Mouse (Mus musculus) CD4-positive, CD25-positive, alpha-beta regulatory T cell, adult 9 weeks (primary cell): ENCODE data around the gene 0610030E20Rik. TPM values are rescaled to one million over a fixed set of nuclear protein-coding genes. Genes with fewer than 3 reads are reported as not detected.

ENCODE experiments used
- polyA plus RNA-seq: library from polyadenylated mRNA; unstranded; fragments of 100-300 nt; shearing (Covaris generic); gene quantifications from one replicate; pipeline ENCODE4 v1.2.1, GENCODE M21; 2017

The 0610030E20Rik gene
- polyA plus RNA-seq: 33.4 TPM

DNA sequence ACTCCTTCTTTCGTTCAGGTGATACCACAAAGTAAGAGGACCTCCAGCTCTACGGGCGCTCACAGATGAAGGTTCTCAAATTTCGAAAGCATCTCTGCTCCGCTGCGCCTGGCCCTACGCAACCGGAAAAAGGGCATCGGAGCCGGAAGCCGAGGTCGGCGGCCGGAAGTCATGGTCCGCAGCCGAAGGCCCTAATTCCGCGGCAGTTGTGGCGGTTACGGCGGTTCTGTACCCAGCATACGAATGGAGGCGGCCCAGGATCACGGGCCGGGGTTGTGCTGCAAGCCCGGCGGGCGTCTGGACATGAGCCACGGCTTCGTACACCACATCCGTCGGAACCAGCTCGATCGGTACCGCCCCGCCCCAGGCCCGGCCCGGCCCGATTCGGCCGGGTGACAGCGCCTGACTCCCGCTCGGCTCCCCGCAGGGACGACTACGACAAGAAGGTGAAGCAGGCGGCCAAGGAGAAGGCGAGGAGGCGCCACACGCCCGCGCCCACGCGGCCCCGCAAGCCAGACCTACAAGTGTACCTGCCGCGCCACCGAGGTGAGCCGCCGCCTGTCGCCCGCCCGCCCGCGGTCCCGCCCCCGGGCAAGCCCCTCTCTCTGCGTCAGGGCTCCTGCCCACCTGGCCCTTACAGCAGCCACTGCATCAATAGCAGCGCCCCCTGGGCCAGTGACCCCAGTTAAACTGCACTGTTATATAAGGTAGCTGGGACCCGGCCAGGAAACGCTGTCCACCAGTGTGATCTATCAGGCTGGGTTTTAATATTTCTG lies at the start of gene 0610030E20Rik:
TSS of gene 0610030E20Rik (plus strand) at position 152 of the 776 bp plus-strand sequence.

DNA sequence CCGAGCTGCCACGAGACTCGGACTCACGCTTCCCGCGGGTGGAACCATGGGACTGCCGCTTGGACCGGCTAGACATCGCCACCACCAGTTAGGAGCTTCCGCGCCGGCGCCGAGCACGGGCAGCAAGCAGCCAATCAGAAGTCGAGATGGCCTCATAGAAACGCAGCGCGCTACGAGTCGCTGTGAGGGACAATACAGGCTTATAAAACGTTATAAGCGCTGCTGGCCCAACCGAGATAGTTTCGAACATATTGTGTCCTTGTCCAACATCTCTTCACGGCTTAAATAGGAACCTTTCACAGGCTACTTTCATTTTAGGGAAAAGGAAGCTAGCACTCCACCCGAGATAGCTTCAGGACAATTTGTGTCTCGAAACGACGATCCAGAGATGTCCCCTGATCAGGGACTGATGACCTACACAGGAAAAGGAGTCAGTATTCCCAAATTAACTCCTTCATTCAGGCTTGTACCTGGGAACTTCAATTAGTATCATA lies 2.0 kb upstream of the 0610030E20Rik start, which contains the start of gene Usp39:
TSS of gene Usp39 (minus strand) at position 111 of the 494 bp plus-strand sequence.

DNA sequence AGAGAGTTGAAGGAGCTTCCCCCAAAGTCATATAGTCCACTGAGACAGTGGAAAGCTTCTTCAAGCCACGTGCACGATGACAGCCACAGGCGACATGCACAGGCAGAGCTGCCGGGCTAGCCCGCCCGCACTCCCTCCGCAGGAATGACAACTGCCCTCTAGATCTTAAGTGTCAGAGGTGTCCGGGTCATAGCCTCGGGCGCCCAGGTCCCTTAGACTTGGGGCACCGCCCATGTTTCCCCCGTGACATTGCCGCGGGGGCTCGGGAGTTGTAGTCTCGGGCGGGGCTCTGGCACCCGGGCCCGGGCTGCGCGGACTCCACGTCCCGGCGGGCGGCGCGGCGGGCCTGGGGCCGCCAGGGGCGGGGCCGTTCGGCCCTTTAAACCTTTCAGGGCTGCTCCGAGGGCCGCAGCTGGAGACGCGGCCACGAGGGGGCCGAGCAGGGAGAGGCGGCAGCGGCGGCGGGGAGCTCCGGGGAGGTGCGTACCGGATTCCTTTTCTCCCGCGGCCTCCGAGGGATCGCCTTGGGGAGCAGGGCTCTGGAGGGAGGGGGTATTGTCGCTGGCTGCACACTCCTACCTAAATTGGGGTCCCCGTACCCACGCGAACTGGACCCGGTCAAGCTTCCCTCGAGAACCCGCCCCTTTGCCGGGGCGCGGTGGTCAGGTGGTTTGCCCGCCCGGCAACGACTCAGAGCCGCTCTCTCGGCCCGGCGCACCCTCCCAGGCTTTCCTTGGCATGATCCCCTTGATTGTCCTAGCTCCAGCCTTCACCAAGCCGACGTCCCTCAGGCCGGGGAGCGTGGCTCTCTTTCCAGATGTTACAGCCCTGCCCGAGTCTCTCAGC lies 8.2 kb downstream of the 0610030E20Rik start, which contains the start of gene Tmem150a:
TSS of gene Tmem150a (plus strand) at position 382 of the 846 bp plus-strand sequence.

DNA sequence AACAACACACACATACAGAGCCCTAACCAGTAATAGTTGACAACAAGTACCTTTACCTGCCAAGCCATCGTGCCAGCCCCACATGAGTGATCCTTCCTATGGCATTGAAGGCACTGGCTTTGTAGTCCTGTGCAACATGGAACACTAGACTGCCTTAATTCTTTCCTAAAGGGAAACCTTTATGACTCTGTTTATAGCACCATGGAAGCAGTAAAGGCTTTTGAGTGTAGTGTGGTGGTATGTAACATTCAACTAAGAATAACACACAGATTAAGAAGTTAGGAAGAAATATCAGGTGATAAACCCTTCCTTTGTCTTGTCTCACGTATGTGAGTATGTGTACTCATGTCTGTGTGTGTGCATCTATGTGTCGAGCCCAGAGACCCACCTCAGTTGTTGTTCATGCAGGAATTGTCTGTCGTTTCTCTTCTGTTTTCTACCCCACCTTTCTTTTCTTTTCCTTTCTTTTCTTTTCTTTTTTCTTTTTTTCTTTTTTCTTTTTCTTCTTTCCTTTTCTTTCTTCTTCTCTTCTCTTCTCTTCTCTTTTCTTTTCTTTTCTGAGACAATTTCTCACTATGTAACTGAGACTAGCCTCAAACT lies 19.8 kb downstream of the 0610030E20Rik start, which contains the start of gene Rnf181:
TSS of gene Rnf181 (minus strand) at position 113 of the 600 bp plus-strand sequence.

DNA sequence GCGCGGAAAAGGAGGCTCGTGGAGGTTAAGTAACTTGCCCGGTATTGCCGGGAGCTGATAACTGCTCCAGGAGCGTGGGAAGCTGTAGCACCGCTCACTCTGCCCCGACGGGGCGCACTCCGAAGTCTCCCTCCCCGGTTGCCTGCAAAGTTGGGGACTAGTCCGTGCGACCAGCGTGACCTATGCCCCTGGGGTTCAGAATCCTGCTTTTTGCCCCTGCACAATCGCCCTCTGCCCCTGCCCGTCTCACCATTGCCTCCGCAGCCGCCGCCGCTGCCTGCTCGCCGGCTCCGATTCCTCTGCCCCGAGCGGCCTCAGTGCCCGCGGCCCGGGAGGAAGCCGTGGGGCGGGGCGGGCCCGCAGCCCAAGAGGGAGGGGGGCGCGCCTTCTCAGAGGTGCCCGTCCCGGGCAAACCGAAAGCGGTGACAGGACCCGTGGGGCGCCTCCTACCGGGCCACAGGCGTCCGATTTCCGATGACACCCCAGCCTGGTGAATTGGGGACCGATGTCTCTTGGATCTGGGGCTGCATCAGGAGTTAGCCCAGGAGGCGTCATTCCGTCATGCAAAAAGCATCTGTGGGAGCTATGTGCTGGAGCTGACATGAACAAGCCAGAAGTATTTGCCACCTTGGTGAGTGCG lies 33.1 kb downstream of the 0610030E20Rik start, which contains the start of gene Vamp5:
TSS of gene Vamp5 (minus strand) at position 338 of the 640 bp plus-strand sequence.

DNA sequence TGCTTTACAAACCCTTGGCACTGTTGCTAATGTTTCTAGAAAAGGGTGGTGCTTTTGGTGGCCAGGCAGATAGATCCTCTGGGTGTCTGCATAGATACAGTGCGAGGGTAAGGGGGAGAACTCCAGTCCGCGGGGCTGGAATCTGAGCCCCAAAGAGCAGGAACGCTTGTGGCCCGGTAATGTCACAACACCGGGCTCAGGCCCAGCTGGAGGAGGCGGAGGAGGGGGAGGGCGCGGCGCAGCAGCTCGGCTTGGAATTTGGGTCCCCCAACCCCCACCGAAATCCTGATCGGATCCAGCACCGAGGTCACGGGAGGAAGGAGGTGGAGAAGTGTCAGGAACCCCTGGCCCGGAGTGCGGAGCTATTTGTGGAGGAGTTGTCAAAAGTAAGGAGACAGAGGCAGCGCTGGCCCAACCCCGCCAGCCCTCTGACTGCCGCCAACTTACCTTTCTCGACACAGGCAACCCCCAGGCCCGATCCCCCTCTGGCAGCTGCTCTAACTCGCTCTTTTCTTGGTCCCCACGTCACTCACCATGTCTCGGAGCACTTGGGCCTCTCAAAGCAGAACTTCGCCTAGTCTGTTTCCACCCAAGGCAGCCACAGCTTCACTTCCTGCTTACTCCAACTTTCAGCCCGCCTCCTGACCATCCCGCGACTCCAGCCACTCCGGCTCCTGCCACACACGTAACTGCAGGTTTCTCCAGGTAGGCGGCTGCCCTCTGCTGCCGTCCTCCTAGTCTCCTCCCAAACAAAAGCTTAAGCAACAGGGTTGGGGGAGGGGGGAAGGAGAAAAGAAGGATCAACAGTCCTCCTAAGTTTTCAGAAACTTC lies 43.0 kb downstream of the 0610030E20Rik start, which contains the start of gene Vamp8:
TSS of gene Vamp8 (minus strand) at position 763 of the 831 bp plus-strand sequence.

Other genes with a start within 250 kb of the 0610030E20Rik start
- gene St3gal5, start 249.7 kb upstream of the 0610030E20Rik start, polyA plus RNA-seq: 1.1 TPM
- gene Atoh8, start 111.7 kb upstream of the 0610030E20Rik start, polyA plus RNA-seq: not detected
- gene Sftpb, start 42.7 kb upstream of the 0610030E20Rik start, polyA plus RNA-seq: not detected
- 14.7 TPM for gene Usp39, start 2.1 kb upstream of the 0610030E20Rik start, polyA plus RNA-seq
- 0.73 TPM for gene Tmem150a, start 8.1 kb downstream of the 0610030E20Rik start, polyA plus RNA-seq
- gene Rnf181, start 19.6 kb downstream of the 0610030E20Rik start, polyA plus RNA-seq: 161 TPM
- gene Vamp5, start 33.2 kb downstream of the 0610030E20Rik start, polyA plus RNA-seq: 60.0 TPM
- gene Vamp8, start 43.4 kb downstream of the 0610030E20Rik start, polyA plus RNA-seq: 307 TPM
- gene Ggcx, start 67.0 kb downstream of the 0610030E20Rik start, polyA plus RNA-seq: 14.6 TPM
- gene Mat2a, start 92.2 kb downstream of the 0610030E20Rik start, polyA plus RNA-seq: 396 TPM
- not detected for gene Sh2d6, start 174.4 kb downstream of the 0610030E20Rik start, polyA plus RNA-seq
- 460 TPM for gene Capg, start 197.1 kb downstream of the 0610030E20Rik start, polyA plus RNA-seq